Mouse (Mus musculus) G1E (cell line): Measurements from ENCODE around the gene Gm765.

Experiments
- CTCF ChIP-seq: IDR thresholded peaks from 2 replicates; pipeline ENCODE4 v1.5.1; 2012; ENCODE audit warnings: low read depth, low read length, inconsistent platforms, mixed read lengths
- GATA1 ChIP-seq: IDR thresholded peaks from 2 replicates; pipeline ENCODE4 v1.6.1; 2012; ENCODE audit warnings: borderline replicate concordance, low read length, inconsistent platforms, mixed read lengths
- POLR2AphosphoS5 ChIP-seq: IDR thresholded peaks from 2 replicates; pipeline ENCODE4 v1.6.1; 2012; ENCODE audit warnings: low read depth, low read length, inconsistent platforms; ENCODE audit not compliant: insufficient replicate concordance

DNA sequence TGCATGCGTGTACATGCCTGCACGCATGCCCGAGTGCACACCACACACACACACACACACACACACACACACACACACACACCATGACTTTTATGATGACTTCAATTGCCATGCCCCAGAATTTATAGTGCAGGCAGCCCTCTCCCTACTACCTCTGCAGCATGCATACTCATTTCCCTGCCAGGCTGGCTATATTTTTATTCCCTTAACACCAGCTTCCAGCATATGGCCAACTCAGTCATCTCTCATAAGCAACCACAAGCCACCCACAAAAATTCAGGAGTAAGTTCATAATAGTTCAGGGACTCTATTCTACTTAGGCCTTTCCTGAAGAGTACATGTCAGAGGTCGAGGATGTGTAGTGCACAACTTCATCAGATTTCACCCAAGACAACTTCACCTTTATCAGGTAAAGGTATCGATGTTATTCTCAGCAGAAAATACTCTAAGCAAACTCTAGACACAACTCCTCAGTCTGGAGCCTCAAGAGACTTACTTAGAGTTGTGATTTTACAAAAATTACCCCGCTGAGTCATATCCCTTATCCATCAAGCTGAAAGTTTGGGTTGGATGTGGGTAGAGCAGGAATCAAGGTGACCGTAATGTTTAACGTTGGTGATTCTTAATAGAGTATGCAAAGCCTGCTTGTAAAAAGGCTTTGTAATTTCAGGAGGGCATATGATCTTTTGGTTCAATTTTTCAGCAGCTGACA is 101.8 kb downstream of the Gm765 start:
- TF ChIP-seq CTCF (no peak), POLR2AphosphoS5 (no peak), GATA1 (no peak)
